Mouse (Mus musculus) MEL-GATA-1-ER (cell line): ENCODE results near the gene Mars2.

Experiments used
- DNase-seq: peaks from one replicate; pipeline ENCODE4 v3.0.0-alpha.2; 2012; ENCODE audit warnings: low read depth; ENCODE audit errors: extremely low read depth

Mars2 gene

DNA sequence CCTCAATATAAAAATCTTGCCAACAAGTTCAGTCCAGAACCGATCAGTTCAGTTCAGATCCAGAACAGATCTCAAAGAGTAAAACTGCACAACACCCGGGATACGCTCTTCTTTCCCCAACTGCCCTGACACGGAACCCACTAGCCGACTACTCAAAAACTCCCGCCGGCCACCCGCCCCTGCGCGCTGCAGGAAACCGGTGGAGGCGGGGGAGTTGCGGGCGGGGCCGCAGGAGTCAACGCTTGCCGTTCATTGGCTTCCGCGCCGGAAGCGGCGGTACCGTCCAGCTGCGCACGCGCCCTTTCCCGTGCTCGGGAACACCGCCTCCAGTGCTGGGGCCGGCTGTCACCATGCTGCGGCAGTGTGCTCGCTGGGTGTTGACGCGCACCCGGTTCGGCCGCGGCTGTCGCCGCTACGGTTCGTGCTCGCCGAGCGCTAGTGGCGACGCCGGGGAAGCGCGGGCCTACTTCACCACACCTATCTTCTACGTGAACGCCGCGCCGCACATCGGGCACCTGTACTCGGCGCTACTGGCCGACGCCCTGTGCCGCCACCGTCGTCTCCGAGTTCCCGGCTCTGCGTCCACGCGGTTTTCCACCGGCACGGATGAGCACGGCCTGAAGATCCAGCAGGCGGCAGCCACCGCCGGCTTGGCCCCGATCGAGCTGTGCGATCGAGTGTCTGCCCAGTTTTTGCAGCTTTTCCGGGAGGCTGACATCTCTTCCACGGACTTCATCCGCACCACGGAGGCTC, at the start of gene Mars2:
Gene Mars2, plus strand, starts transcription at position 288 of the 753 bp plus-strand sequence.
- peak; percentile 89 for DNase-seq

DNA sequence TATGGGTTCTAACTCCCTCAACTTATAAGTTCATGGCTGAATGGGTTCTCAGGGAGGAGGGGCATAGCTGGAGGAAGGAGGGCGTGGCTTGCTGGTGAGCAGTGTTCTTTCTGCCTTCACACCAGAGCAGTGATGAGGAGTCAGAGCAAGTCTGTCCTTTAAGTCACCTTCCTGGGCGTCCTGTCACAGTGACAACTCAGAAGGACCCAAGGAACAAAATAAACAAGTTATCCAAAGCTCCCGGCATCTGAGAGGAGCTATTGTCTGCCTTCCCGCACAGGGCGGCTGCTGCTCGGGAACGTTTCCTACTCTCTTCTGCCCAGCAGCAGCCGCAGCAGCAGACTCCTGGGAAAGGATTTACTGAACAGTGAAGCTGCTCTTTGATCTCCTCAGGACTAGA, 45.0 kb upstream of the Mars2 start:
- DNase-seq: no peak

DNA sequence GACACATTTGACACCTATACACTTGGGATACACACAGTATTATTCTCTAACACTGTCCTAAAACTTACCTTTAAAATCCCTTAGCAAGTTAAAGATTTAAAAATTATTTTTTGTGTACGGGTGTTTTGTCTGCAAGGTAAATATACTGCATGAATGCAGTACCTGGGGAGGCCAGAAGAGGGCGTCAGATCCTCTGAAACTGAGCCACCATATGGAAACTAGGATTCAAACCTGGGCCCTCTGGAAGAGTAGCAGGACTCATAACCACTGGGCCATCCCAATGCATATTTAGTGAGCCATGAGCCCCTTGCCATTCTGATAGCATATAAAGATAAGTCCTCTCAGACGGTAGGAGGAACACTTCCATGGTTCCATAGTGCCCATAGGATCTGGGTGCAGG, 44.2 kb upstream of the Mars2 start:
- peak; percentile 40 for DNase-seq

- DNase-seq: no peak
Observed at GRCm38 (mm10) chr1:55193316-55193715, 43.7 kb upstream of the Mars2 start.

DNA sequence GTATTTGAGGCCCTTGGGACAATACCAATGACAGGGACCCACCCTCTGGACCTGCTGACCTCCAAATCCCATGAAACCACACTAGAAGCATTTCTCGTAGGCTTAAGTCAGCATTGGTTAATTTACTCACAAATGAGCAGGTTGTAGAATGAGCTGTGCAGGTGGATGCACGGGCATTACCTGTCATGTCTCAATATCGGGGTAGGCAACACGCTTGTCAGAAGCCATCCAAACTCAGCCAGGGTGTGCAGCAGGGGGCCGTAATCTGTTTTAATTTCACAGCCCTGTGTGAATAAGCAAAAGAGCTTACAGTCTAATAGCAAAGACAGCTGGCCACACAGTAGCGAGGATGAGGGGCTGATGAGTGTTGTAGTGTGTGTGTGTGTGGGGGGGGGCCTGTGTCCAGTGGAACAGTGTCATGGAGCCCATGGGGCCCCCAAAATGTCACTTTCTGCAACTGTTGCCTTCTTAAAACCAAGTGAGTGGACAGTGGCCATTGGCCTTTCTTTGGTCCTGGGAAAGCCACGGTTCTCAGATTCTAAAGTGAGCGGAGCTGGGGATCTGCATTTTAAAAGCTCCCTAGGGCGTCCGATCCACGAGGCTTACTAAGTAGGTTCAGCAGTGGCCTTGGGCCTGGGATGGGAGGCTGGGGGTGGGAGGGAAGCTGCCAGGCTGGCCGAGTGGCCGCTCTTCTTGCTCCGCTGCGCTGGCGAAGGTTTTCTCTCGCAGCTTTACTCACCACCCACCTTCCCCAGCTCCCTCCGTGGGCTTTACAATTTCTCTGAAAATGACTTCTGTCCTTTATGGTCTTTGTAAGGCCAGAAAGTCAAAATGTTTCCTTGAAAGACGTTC, 42.7 kb upstream of the Mars2 start:
- DNase-seq: no peak

- DNase-seq: no peak
Observed at GRCm38 (mm10) chr1:55195021-55195420, 42.0 kb upstream of the Mars2 start.

GRCm38 (mm10) chr1:55196327-55197003, 40.5 kb upstream of the Mars2 start:
- no peak for DNase-seq

GRCm38 (mm10) chr1:55198719-55199118, 38.3 kb upstream of the Mars2 start:
- peak; percentile 19 for DNase-seq

- DNase-seq: no peak
Observed at GRCm38 (mm10) chr1:55201850-55202752, 34.9 kb upstream of the Mars2 start.

- no peak for DNase-seq
Observed at GRCm38 (mm10) chr1:55205808-55206327, 31.1 kb upstream of the Mars2 start.

DNA sequence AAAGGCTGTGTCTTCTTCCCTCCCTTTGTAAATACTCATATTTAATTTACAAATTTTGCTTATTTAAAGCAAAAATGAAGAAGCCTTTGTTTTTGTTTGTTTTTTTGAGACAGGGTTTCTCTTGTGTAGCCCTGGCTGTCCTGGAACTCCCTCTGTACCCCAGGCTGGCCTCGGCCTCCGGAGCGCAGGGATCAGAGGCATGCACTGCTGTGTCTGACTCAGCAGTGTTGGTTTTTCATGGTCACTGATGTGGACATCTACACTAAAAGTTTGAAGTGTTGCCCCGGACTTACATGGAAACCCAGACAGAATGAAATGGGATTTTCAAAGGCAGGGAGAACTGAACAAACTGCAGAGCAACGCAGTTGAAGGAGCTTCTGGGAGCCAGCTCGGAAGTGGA, 29.4 kb upstream of the Mars2 start:
- no peak for DNase-seq

GRCm38 (mm10) chr1:55208500-55209140, 28.4 kb upstream of the Mars2 start:
- DNase-seq: no peak

- no peak for DNase-seq
Observed at GRCm38 (mm10) chr1:55210202-55210965, 26.6 kb upstream of the Mars2 start.

DNA sequence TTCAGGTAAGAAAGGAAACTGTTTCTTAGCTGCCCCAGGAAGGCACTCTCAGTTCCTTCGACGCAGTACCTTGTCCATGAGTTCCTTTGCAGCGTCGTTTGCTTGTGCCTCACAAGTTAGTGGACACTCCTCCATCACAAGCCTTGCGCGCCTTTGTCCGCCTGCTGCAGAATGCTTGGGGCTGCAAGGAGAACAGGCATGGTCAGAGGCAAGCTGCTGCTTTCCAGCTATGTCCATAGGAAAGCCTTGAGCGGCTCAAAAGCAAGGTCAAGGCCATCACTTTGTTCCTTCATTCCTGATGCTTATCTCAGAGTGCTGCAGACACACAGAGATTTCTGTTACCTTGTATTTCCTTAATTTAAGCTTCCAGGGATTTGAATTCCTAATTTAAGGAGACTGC, 25.9 kb upstream of the Mars2 start:
- no peak for DNase-seq

DNA sequence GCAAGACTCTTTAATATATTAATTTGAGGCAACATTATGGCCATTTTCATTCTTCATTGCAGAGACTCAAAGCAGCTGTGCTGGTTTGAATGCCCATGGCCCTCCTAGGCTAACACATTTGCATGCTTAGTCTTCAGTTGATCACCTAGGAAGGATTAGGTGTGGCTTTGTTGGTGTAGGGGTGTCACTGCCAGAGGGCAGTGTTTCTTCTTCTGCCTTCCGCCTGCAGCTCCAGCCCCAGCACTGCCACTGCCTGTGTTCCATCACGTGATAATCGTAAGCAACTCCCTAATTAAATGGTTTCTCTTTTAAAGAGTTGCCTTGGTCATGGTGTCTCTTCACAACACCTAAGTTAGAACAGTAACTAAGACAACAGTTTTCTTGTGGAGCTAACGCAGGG, 24.2 kb upstream of the Mars2 start:
- no peak for DNase-seq

DNA sequence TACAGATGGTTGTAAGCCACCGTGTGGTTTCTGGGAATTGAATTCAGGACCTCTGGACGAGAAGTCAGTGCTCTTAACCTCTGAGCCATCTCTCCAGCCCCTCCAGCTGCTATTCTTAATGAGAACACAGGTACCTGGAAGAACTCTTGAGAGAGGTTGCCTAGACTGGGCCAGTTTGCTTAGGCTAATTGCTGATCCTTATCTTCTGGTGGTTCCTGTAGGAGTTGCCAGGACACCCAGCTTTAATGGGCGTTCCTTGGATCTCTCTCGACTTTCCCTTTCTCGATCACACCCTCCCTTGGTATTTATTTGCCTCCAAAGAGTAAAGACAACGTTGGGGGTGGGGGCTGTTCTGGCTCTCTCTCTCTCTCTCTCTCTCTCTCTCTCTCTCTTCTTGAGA, 23.5 kb upstream of the Mars2 start:
- no peak for DNase-seq

DNA sequence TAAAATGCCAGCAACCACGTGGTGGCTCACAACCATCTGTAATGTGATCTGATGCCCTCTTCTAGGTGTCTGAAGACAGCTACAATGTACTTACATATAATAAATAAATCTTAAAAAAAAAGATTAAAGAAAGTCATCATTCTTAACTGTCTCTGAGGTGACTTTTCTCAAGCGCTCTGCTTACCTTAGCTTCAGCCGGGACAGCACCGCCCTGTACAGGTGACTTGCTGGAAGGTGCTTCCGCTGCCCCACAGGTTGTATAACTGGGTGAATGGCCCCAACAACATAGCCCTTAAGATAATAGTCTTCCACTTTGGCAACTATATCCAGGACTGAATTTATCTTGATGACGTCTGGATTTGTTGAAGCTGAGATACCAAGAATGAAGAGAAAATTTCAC, 23.0 kb upstream of the Mars2 start:
- no peak for DNase-seq

GRCm38 (mm10) chr1:55215185-55215813, 21.7 kb upstream of the Mars2 start:
- DNase-seq: peak; percentile 25

DNA sequence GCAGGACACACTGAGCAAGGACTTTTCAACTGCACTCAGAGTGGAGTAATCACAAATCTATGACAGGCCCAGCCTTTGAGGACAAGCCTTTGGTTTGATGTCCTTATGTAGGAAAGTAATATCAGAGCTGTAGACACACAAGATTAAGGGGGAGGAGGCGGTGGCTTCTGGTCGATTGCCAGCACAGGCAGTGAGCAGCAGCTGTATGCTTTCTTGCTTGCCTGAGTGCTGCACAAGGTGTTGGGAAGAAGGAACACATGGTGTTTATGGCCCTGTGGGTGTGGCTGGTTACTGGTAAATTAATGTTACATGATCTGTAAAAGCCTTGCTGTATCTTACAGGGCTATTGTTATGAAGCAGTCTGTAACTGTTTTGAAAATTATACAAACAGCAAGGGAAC, 19.8 kb upstream of the Mars2 start:
- no peak for DNase-seq
